Mouse (Mus musculus) C2C12 (cell line): Measurements from ENCODE around the gene Gm30083.

Source experiments
- CTCF ChIP-seq: IDR thresholded peaks from one replicate; pipeline ENCODE4 v1.5.1; 2011; ENCODE audit not compliant: control insufficient read depth, insufficient read depth, insufficient read length
- MAX ChIP-seq: IDR thresholded peaks from one replicate; pipeline ENCODE4 v1.6.1; 2011; ENCODE audit warnings: mild to moderate bottlenecking, control low read depth
- MYOD1 ChIP-seq: IDR thresholded peaks from one replicate; pipeline ENCODE4 v1.6.1; 2011; ENCODE audit warnings: low read depth; ENCODE audit not compliant: control insufficient read depth, insufficient read length
- MYOG ChIP-seq: IDR thresholded peaks from one replicate; pipeline ENCODE4 v1.6.1; 2011; ENCODE audit not compliant: control insufficient read depth, insufficient read length; ENCODE audit errors: extremely low read depth
- USF1 ChIP-seq: IDR thresholded peaks from one replicate; pipeline ENCODE4 v1.6.1; 2011; ENCODE audit warnings: low read depth, mild to moderate bottlenecking, control low read depth, moderate library complexity

- TF ChIP-seq CTCF (no peak), MAX (no peak), USF1 (no peak), MYOG (no peak), MYOD1 (no peak)
Measured at GRCm38 (mm10) chr14:33942222-33942621, 72.8 kb downstream of the Gm30083 start.
